ENCODE assay signal across 8 mouse cellular contexts in the genomic region with DNA sequence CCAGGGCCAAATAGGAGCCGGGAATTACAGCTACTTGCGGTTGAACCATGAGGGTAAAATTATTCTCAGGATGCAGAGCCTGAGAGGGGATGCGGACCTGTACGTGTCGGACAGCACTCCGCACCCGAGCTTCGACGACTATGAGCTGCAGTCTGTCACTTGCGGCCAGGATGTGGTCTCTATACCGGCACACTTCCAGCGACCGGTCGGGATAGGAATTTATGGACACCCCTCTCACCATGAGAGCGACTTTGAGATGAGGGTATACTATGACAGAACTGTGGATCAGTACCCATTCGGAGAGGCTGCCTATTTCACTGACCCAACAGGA. TPM values are rescaled to one million over a fixed set of nuclear protein-coding genes. Genes with fewer than 3 reads are reported as not detected.
DNase-seq lines count a peak whose midpoint lies in the region; ATAC-seq and TF ChIP-seq lines count a peak whose summit lies in the region.

No protein-coding gene starts in this region.

- no peak for DNase-seq in lung, postnatal 0 days (ENCODE audit: low spot score)
- DNase-seq in lung, adult 18-20 months = no peak
- no peak for DNase-seq in limb, embryonic 10.5 days (ENCODE audit: low spot score)
- DNase-seq in retina, embryonic 14.5 days (ENCODE audit: low spot score) = no peak
- DNase-seq in cerebellum, adult 9-11 months = no peak
- DNase-seq in cerebellum, adult 11 months = no peak

- TF ChIP-seq CTCF in lung, postnatal 0 days (IDR thresholded peaks at IDR 0.05) = no peak

- H3K4me3 ChIP-seq in lung, postnatal 0 days (ENCODE audit: low read depth, low read length) = peak overlapping the region; percentile 84
- H3K4me3 ChIP-seq in embryonic facial prominence, embryonic 13.5 days = peak overlapping the region; percentile 82
- peak overlapping the region; percentile 85 for H3K4me3 ChIP-seq in limb, embryonic 10.5 days
- H3K4me3 ChIP-seq in neural tube, embryonic 12.5 days = peak overlapping the region; percentile 79

- no peak for TF ChIP-seq EP300 in lung, postnatal 0 days (IDR thresholded peaks at IDR 0.05)

- ATAC-seq in lung, postnatal 0 days = no peak
- ATAC-seq in embryonic facial prominence, embryonic 13.5 days (ENCODE audit: insufficient number of reproducible peaks, insufficient read depth, low FRiP score, low TSS enrichment, low read depth) = peak; percentile 52
- peak; percentile 14 for ATAC-seq in neural tube, embryonic 12.5 days (ENCODE audit: low FRiP score, low read depth)

- peak overlapping the region; percentile 96 for H3K4me2 ChIP-seq in lung, postnatal 0 days (replicated peaks; ENCODE audit: low read depth, low read length)
- H3K4me2 ChIP-seq in embryonic facial prominence, embryonic 13.5 days = peak overlapping the region; percentile 95
- peak overlapping the region; percentile 77 for H3K4me2 ChIP-seq in neural tube, embryonic 12.5 days (replicated peaks)

- 9% methylated on average over 16 of the region's 16 CpGs for WGBS in lung, postnatal 0 days
- 15% methylated on average over 16 of the region's 16 CpGs for WGBS in embryonic facial prominence, embryonic 13.5 days
- 19% methylated on average over 16 of the region's 16 CpGs for WGBS in limb, embryonic 10.5 days
- 16% methylated on average over 16 of the region's 16 CpGs for WGBS in neural tube, embryonic 12.5 days

- no peaks in the 10 kb centered on the region for H3K9me3 ChIP-seq in lung, postnatal 0 days (ENCODE audit: low read length)
- H3K9me3 ChIP-seq in embryonic facial prominence, embryonic 13.5 days = no peaks in the 10 kb centered on the region
- H3K9me3 ChIP-seq in limb, embryonic 10.5 days (replicated peaks) = no peaks in the 10 kb centered on the region
- H3K9me3 ChIP-seq in neural tube, embryonic 12.5 days = no peaks in the 10 kb centered on the region

- H3K27me3 ChIP-seq in lung, postnatal 0 days (replicated peaks; ENCODE audit: insufficient read depth, low read length) = no peaks in the 10 kb centered on the region
- no peaks in the 10 kb centered on the region for H3K27me3 ChIP-seq in embryonic facial prominence, embryonic 13.5 days
- no peaks in the 10 kb centered on the region for H3K27me3 ChIP-seq in limb, embryonic 10.5 days (ENCODE audit: low read depth, poor library complexity, severe bottlenecking)
- H3K27me3 ChIP-seq in neural tube, embryonic 12.5 days (replicated peaks) = no peaks in the 10 kb centered on the region

- H3K27ac ChIP-seq in lung, postnatal 0 days (ENCODE audit: low read length) = peak overlapping the region; percentile 86
- H3K27ac ChIP-seq in embryonic facial prominence, embryonic 13.5 days = peak overlapping the region; percentile 66; the same call in 1 of the 2 replicates
- peak overlapping the region; percentile 87 for H3K27ac ChIP-seq in limb, embryonic 10.5 days
- H3K27ac ChIP-seq in neural tube, embryonic 12.5 days = no peak overlapping the region

- peak overlapping the region; percentile 86 for H3K9ac ChIP-seq in lung, postnatal 0 days (replicated peaks; ENCODE audit: low read depth)
- H3K9ac ChIP-seq in embryonic facial prominence, embryonic 13.5 days = peak overlapping the region; percentile 85
- peak overlapping the region; percentile 79 for H3K9ac ChIP-seq in neural tube, embryonic 12.5 days

- no peaks in the 10 kb centered on the region for H3K36me3 ChIP-seq in lung, postnatal 0 days (ENCODE audit: insufficient read depth, low read length)
- H3K36me3 ChIP-seq in embryonic facial prominence, embryonic 13.5 days = peaks cover 24% of the 10 kb centered on the region
- H3K36me3 ChIP-seq in limb, embryonic 10.5 days = peaks cover 40% of the 10 kb centered on the region
- peaks cover 13% of the 10 kb centered on the region for H3K36me3 ChIP-seq in neural tube, embryonic 12.5 days

- H3K4me1 ChIP-seq in lung, postnatal 0 days (ENCODE audit: insufficient read depth, low read depth, low read length) = peaks cover 9% of the 10 kb centered on the region; the same call in 1 of the 2 replicates
- peaks cover 19% of the 10 kb centered on the region for H3K4me1 ChIP-seq in embryonic facial prominence, embryonic 13.5 days
- H3K4me1 ChIP-seq in limb, embryonic 10.5 days = peaks cover 21% of the 10 kb centered on the region
- peaks cover 18% of the 10 kb centered on the region for H3K4me1 ChIP-seq in neural tube, embryonic 12.5 days

RNA-seq across cellular contexts. Expression of gene 1600012H06Rik, which starts 0.7 kb away (rescaled TPM):
- polyA plus RNA-seq in lung, postnatal 0 days (2015; fragmentation: Nextera tagmentation; extraction: Ambion mirVana) = 44.0 and 45.4 TPM in 2 replicates
- polyA plus RNA-seq in embryonic facial prominence, embryonic 13.5 days (2015; fragmentation: Nextera tagmentation; extraction: Ambion mirVana) = 32.7 and 32.8 TPM in 2 replicates
- 21.3 and 25.4 TPM in 2 replicates for polyA plus RNA-seq in limb, embryonic 10.5 days (2016; fragmentation: Nextera tagmentation; extraction: Ambion mirVana)
- polyA plus RNA-seq in neural tube, embryonic 12.5 days (2016; fragmentation: Nextera tagmentation; extraction: Ambion mirVana) = 33.9 and 37.2 TPM in 2 replicates

RNA-seq across cellular contexts. Expression of gene Wdr27, which starts 0.7 kb away (rescaled TPM):
- polyA plus RNA-seq in lung, postnatal 0 days (2015; fragmentation: Nextera tagmentation; extraction: Ambion mirVana) = 16.7 and 18.5 TPM in 2 replicates
- polyA plus RNA-seq in embryonic facial prominence, embryonic 13.5 days (2015; fragmentation: Nextera tagmentation; extraction: Ambion mirVana) = 6.6 and 7.7 TPM in 2 replicates
- polyA plus RNA-seq in limb, embryonic 10.5 days (2016; fragmentation: Nextera tagmentation; extraction: Ambion mirVana) = 3.4 and 5.0 TPM in 2 replicates
- 6.9 and 7.6 TPM in 2 replicates for polyA plus RNA-seq in neural tube, embryonic 12.5 days (2016; fragmentation: Nextera tagmentation; extraction: Ambion mirVana)

RNA-seq across cellular contexts. Expression of gene Phf10, which starts 17.4 kb away (rescaled TPM):
- polyA plus RNA-seq in lung, postnatal 0 days (2015; fragmentation: Nextera tagmentation; extraction: Ambion mirVana) = 32.5 and 34.9 TPM in 2 replicates
- polyA plus RNA-seq in embryonic facial prominence, embryonic 13.5 days (2015; fragmentation: Nextera tagmentation; extraction: Ambion mirVana) = 33.5 and 36.0 TPM in 2 replicates
- polyA plus RNA-seq in limb, embryonic 10.5 days (2016; fragmentation: Nextera tagmentation; extraction: Ambion mirVana) = 31.0 and 32.2 TPM in 2 replicates
- polyA plus RNA-seq in neural tube, embryonic 12.5 days (2016; fragmentation: Nextera tagmentation; extraction: Ambion mirVana) = 18.7 and 20.2 TPM in 2 replicates

RNA-seq across cellular contexts. Expression of gene 9030025P20Rik, which starts 34.6 kb away (rescaled TPM):
- 7.1 and 7.6 TPM in 2 replicates for polyA plus RNA-seq in lung, postnatal 0 days (2015; fragmentation: Nextera tagmentation; extraction: Ambion mirVana)
- 9.6 and 11.3 TPM in 2 replicates for polyA plus RNA-seq in embryonic facial prominence, embryonic 13.5 days (2015; fragmentation: Nextera tagmentation; extraction: Ambion mirVana)
- 10.9 and 11.1 TPM in 2 replicates for polyA plus RNA-seq in limb, embryonic 10.5 days (2016; fragmentation: Nextera tagmentation; extraction: Ambion mirVana)
- 10.6 and 14.2 TPM in 2 replicates for polyA plus RNA-seq in neural tube, embryonic 12.5 days (2016; fragmentation: Nextera tagmentation; extraction: Ambion mirVana)

RNA-seq across cellular contexts. Expression of gene Gm3417, which starts 34.9 kb away (rescaled TPM):
- polyA plus RNA-seq in lung, postnatal 0 days (2015; fragmentation: Nextera tagmentation; extraction: Ambion mirVana) = 0.39 and 3.6 TPM in 2 replicates
- not detected in 2 replicates for polyA plus RNA-seq in embryonic facial prominence, embryonic 13.5 days (2015; fragmentation: Nextera tagmentation; extraction: Ambion mirVana)
- 0.31 and 0.78 TPM in 2 replicates for polyA plus RNA-seq in limb, embryonic 10.5 days (2016; fragmentation: Nextera tagmentation; extraction: Ambion mirVana)
- polyA plus RNA-seq in neural tube, embryonic 12.5 days (2016; fragmentation: Nextera tagmentation; extraction: Ambion mirVana) = 1.2 and 1.7 TPM in 2 replicates
